In the genomic region with DNA sequence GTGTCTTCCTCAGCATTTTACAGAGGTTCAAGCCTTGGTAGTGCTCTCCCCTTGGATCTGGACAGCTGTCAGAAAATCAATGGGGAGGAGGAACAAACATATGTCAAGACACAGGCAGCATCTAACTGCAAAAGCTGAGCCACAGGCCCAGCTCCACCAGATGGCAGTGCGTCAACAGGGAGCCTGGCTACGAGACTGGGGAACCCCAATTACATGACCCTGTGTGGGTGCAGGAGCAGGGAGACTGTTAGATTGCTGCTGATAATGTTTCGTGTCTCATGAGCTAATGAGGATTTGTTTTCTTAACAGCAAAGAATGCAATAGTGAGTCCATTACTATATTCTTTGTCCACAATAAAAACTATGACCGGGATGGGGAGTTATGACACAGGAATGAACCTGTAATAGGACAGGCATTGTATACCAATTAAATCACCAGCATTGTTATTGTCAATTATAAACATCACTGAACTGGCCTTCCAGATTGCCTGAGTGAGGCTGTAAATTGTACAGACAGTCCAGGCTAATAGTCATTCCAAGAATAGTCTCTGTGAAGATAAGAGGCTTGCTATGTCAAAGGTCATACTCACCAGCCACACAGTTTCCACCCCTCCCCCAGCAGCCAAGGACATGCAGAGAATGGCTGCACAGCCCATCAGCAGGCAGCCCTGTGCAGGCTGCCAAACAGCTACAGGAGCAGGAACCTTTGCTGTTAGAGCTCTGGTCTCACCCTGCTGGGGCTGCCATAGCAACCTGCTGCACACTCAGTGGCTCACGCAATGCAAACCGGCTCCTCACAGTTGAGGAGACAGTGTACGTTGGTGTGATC, we compare ENCODE assay signal across 8 mouse cellular contexts. TPM values are rescaled to one million over a fixed set of nuclear protein-coding genes. Genes with fewer than 3 reads are reported as not detected.
DNase-seq lines count a peak whose midpoint lies in the region; ATAC-seq and TF ChIP-seq lines count a peak whose summit lies in the region.

No protein-coding gene starts in this region.

- WGBS in cerebellum, adult 2 months = 13% methylated on average over 7 of the region's 7 CpGs
- WGBS in hindbrain, embryonic 13.5 days = 12% methylated on average over 7 of the region's 7 CpGs
- WGBS in lung, adult 2 months = 14% methylated on average over 7 of the region's 7 CpGs

- peak; percentile 47 to 55 for DNase-seq in cerebellum, adult 2 months
- DNase-seq in layer of hippocampus, adult 9-10 months (ENCODE audit: low spot score) = peak; percentile 47
- DNase-seq in lung, adult 2 months = peak; percentile 41
- peak; percentile 59 for DNase-seq in ovary, postnatal 14 days (ENCODE audit: low spot score)
- DNase-seq in urinary bladder, postnatal 14 days (ENCODE audit: low spot score) = peak; percentile 78

- 0 out of 2 replicates have a peak overlapping the region, but pooled peaks have one; percentile 22 for H3K4me3 ChIP-seq in ES-Bruce4 (ENCODE audit: low read depth, low read length)
- no peak overlapping the region for H3K4me3 ChIP-seq in cerebellum, adult 2 months (replicated peaks; ENCODE audit: insufficient read depth, low read depth, low read length)
- H3K4me3 ChIP-seq in hindbrain, embryonic 13.5 days = no peak overlapping the region
- no peak overlapping the region for H3K4me3 ChIP-seq in lung, adult 2 months (replicated peaks; ENCODE audit: extremely low read depth, low read depth, low read length)

- ATAC-seq in frontal cortex, adult (ENCODE audit: low TSS enrichment) = peak; percentile 89
- peak; percentile 96 for ATAC-seq in hindbrain, embryonic 13.5 days (ENCODE audit: low FRiP score)

- TF ChIP-seq CTCF in ES-Bruce4 (IDR thresholded peaks at IDR 0.05; ENCODE audit: low read depth, low read length) = peak; percentile 94
- TF ChIP-seq CTCF in cerebellum, adult 2 months (IDR thresholded peaks at IDR 0.05; ENCODE audit: borderline replicate concordance, insufficient read depth, low read depth, low read length) = peak; percentile 77
- TF ChIP-seq CTCF in lung, adult 2 months (IDR thresholded peaks at IDR 0.05; ENCODE audit: insufficient read depth, low read length) = peak; percentile 83

- TF ChIP-seq POLR2A in ES-Bruce4 (IDR thresholded peaks at IDR 0.05; ENCODE audit: insufficient read depth, low read length) = no peak
- TF ChIP-seq POLR2A in cerebellum, adult 2 months (IDR thresholded peaks at IDR 0.05; ENCODE audit: borderline replicate concordance, insufficient read depth, low read length) = no peak
- TF ChIP-seq POLR2A in lung, adult 2 months (IDR thresholded peaks at IDR 0.05; ENCODE audit: borderline replicate concordance, extremely low read depth, low read depth, low read length) = no peak

- no peak overlapping the region for H3K4me2 ChIP-seq in hindbrain, embryonic 13.5 days

- H3K9me3 ChIP-seq in ES-Bruce4 (replicated peaks; ENCODE audit: control insufficient read depth, insufficient read depth, low read length, poor library complexity, severe bottlenecking) = no peaks in the 10 kb centered on the region; the same call in 1 of the 2 replicates
- no peaks in the 10 kb centered on the region for H3K9me3 ChIP-seq in hindbrain, embryonic 13.5 days

- peak; percentile 61; the same call in 1 of the 2 replicates for TF ChIP-seq EP300 in ES-Bruce4 (IDR thresholded peaks at IDR 0.05; ENCODE audit: insufficient read depth, low read depth, low read length)

- H3K27ac ChIP-seq in ES-Bruce4 (ENCODE audit: insufficient read depth, low read length) = no peak overlapping the region
- H3K27ac ChIP-seq in cerebellum, adult 2 months (ENCODE audit: insufficient read depth, low read length) = no peak overlapping the region
- 0 out of 2 replicates have a peak overlapping the region, but pooled peaks have one; percentile 44 for H3K27ac ChIP-seq in hindbrain, embryonic 13.5 days

- no peaks in the 10 kb centered on the region for H3K36me3 ChIP-seq in ES-Bruce4 (ENCODE audit: control insufficient read depth, insufficient read depth, low read length, poor library complexity, severe bottlenecking)
- no peaks in the 10 kb centered on the region for H3K36me3 ChIP-seq in hindbrain, embryonic 13.5 days

- no peak overlapping the region for H3K9ac ChIP-seq in ES-Bruce4 (ENCODE audit: low read depth, poor library complexity, severe bottlenecking)
- H3K9ac ChIP-seq in hindbrain, embryonic 13.5 days = 0 out of 2 replicates have a peak overlapping the region, but pooled peaks have one; percentile 39

- no peaks in the 10 kb centered on the region for H3K27me3 ChIP-seq in ES-Bruce4 (ENCODE audit: control insufficient read depth, insufficient read depth, low read length, poor library complexity, severe bottlenecking)
- H3K27me3 ChIP-seq in cerebellum, adult 2 months (ENCODE audit: control insufficient read depth, insufficient read depth, low read length) = no peaks in the 10 kb centered on the region; the same call in 1 of the 2 replicates
- H3K27me3 ChIP-seq in hindbrain, embryonic 13.5 days = no peaks in the 10 kb centered on the region

- H3K4me1 ChIP-seq in ES-Bruce4 (ENCODE audit: control insufficient read depth, insufficient read depth, low read length) = no peaks in the 10 kb centered on the region
- H3K4me1 ChIP-seq in cerebellum, adult 2 months (ENCODE audit: control insufficient read depth, insufficient read depth, low read length) = peaks cover 4% of the 10 kb centered on the region; the same call in 1 of the 2 replicates
- peaks cover 16% of the 10 kb centered on the region for H3K4me1 ChIP-seq in hindbrain, embryonic 13.5 days (replicated peaks)
- peaks cover 5% of the 10 kb centered on the region for H3K4me1 ChIP-seq in lung, adult 2 months (ENCODE audit: control insufficient read depth, insufficient read depth, low read length)

RNA-seq across cellular contexts. Expression of a gene that starts 58.8 kb away (rescaled TPM):
- 0.46 TPM in 1 of 2 replicates, not detected in the other for polyA plus RNA-seq in ES-Bruce4 (2011; ENCODE audit: insufficient read depth, insufficient read length, low read depth, missing spikeins)
- polyA plus RNA-seq in cerebellum, adult 2 months (2012; rRNA removed) = 0.79 and 1.0 TPM in 2 replicates
- not detected in 2 replicates for polyA plus RNA-seq in hindbrain, embryonic 13.5 days (2015; fragmentation: Nextera tagmentation; extraction: Ambion mirVana)
- polyA plus RNA-seq in lung, adult 2 months (2012; rRNA removed) = 3.0 and 15.1 TPM in 2 replicates
